Mouse (Mus musculus) hindlimb bud, embryonic 11.5 days (tissue): ENCODE results near the gene Cdh15.

Experiments
- DNase-seq: peaks from one replicate; pipeline ENCODE4 v3.0.0-alpha.2; 2012; ENCODE audit warnings: low read depth, low spot score; ENCODE audit errors: extremely low spot score

Cdh15 gene

DNA sequence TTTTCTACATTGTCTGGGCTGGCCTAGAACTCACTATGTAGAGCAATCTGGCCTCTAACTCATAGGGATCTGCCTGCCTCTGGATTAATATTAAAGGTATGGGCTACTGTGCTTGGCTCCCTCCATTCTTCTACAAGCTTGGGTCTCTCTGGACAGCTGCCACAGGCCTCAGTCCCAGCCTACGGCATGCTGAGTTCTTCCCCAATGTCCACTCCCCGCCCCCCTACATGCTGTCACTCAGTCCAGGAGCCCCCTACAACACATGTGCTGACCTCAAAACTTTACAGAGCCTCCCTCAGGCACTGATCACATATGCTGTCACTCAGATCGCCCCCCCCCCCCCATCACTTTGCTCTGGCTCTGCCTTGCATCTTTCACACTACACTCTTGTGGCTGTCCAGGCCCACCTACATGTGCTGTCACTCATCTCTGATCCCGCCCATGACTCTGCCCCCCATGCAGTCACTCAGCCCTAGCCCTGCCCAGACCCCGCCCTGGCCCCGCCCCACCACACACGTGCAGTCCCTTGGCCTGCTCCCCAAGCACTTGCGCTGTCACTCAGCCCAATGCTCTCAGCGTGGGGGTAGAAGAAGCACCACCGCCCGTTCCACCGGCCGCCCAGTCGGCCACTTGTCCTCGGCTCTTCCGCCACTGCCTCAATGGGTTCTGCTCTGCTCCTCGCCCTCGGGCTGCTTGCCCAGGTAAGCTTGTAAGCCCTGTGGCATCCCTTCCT lies at the start of gene Cdh15:
Cdh15 (plus strand) TSS at position 138 of the 733 bp plus-strand sequence.
- no peak for DNase-seq

DNA sequence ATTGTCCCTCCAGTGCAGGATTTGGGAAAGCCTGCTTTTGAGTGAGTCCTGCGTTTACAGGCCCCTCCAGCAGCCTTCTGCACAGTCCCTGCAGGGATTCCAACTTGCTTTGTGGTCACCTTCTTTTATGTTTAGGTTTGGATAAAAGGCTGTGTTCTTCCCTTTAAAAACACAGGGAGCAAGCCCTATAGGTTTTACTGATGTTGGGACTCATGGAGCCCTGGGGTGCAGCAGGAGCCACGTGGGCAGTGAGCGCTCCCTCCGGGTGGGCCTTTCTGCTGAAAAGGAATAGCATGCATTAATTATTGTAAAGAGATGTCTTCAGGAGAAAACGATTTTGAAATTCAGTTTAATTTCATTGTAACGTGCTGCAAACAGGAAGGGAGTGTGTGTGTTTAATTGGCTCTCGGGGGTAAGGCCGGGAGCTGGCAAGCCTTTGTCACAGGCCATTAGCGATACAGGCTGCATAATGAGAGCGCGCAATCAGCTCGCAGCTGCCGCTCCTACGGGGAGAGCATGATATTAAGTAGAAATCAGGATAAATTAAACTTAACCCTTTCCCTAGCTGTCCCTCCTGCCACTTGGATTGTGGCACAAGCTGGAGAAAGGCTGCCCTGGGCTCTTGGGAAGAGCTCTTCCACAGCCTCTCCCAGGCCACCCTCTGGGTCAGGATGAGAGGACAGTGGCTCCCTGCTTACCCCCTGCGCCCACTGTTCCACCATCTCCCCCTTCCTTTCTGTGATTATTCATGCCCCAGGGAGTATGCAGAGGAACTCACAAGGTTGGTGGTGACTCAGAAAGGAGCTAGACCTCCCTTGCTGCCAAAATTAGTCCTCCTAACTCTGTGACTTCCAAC lies 43.6 kb upstream of the Cdh15 start:
- DNase-seq: no peak

DNA sequence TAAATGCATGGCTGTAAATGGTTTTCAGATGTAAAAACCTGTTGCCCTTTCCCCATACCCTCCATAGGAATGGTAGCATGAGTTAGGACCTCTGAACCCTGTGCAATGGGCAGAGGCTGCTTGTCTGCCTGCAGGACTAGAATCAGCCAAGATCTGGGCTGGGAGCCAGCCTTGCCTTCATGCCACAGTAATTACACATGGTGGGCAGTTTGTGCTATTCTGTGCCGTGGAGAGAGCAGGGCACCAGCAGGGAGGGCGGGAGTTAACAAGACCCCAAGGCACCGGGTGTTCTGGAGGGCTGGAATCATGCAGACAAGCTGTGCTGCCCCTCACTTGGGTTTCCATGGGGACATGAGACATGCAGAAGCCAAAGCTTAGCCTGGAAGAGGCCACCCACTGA lies 42.4 kb upstream of the Cdh15 start:
- no peak for DNase-seq

DNA sequence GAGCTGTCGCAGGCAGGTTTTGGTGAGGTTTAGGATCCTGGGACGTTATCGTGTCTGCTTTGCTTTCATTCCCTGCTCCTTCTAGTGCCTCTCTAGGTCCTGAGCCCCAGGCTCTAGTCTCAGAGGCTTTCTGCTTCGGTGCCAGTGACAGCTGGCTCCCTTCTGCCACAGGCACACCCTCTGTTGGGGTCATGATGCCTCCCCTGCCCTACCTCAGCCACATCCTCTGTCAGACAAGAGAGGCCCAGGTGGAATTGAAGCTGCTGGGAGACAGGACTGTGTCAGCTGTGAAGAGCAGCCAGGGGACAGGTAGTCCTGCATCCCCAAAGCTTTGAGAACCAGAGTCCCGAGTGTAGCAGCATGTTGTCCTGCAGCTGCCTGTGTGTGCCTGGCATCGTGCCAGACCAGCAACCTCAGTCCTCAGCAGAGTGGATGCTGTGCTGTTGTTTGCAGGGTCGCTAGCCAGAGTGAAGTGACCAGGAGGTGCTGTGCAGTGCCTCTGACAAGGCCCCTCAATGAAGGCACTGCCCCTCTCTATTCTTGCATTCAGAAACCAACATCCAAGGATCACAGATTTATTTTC lies 40.7 kb upstream of the Cdh15 start:
- no peak for DNase-seq

DNA sequence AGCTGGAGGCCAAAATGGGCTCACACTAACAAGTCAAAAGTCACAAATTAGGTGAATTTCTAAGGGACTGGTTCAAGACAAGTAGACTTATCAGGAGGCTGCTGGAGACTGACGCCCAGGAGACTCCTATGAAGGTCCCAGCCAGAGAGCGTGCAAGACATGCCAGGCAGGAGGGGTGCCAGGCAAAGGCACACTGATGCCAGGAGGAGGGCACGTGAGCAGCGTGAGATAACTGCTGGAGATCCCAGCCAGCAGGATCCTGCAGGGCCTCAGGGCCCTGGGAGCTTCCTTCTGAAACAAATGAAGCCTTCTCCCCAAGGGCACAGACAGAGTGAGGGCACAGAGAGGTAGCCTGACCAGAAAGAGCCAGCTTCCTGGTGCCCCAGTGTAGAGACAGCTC lies 39.9 kb upstream of the Cdh15 start:
- no peak for DNase-seq

DNA sequence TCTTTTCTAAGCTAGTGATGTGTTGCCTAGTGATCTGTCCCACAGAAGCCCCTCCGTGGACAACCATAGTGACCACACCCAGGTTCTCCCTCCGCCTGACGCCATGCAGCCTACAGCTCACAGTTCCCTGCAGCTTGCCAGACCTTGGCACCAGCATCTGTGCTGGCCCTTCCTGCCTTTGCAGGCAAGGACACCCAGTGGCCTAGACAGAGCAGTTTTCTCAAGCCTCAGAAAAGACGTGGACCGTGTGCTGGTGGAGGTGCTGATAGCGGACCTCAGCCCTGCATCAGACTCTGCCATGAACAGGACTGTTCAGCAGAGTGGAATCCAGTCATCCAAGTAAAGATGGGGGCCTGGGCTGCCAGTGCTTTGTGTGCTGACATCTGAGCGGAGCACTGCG lies 37.4 kb upstream of the Cdh15 start:
- no peak for DNase-seq

DNA sequence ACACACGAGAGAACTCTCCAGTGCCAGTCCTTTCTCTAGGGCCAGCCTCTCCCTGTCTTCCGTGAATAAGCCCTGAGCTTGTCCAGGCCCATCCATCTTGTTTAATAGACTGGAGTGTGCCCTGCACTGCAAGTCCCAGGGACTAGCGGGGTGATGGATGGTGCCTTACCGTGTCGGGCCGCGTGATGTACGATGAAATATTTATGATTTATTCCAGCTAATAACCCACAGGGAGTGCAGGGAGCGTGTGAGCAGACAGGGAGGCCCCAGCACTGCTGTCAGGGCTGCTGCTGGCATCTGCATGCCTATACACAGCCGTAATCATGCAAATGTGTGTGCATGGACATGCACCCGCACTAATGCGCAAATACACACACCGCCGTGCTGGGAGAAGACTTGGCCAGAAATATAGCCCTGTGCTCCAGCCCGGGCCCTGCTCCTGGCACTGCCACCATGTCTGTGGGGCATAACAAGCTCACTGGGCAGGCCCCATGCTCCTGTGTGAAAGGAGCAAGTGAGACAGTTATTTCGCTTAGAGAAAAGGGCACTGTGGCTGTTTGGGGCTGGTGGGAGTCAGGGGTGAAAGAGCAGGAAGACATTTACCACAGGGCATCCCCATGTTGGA lies 35.8 kb upstream of the Cdh15 start:
- no peak for DNase-seq

DNA sequence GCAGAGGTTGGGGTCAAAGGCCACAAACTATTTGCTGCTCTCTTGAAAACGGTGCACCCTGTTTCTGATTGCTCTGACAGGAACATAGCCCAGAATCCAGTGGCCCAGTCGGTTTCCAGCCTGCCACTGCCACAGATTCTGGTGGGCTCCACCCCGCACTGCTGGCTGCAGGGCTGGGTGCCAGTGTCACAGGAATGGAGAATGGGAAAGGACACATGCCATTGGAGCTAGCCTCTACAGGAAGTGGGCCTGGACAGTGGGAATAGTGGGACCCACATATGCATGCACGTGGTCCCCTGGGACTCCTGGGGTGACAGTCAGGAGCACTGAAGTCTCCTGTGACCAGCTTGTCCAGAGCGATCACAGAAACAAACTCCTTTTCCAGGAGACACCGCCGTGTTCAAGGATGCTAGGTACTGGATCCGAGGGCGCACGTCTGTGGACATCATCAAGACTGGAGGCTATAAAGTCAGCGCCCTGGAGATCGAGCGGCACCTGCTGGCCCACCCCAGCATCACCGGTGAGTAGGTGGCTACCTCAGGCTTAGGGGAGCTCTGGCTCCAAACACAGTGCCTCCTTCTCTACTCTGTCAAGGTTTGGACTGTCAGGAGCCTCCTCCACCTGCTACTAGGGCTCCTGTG lies 35.0 kb upstream of the Cdh15 start:
- DNase-seq: no peak

DNA sequence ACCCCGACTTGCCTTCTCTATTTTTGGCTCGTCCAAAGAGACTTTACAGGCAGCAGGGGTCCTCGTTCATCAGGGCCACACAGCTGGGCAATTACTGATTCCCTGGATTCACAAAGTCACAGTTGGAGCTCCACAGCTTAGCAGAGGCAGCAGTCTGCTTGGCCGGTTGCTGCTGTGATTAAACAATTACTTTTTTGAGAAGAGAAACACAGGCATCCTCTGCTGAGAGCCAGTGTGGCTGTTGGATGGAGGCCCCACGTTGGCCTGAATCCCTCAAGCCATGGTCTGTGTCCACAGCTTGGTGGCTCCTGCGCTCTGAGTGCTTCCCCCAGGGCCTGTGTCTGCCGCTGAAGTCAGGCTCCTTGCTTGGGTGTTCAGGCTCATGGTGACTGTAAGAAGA lies 33.2 kb upstream of the Cdh15 start:
- no peak for DNase-seq

DNA sequence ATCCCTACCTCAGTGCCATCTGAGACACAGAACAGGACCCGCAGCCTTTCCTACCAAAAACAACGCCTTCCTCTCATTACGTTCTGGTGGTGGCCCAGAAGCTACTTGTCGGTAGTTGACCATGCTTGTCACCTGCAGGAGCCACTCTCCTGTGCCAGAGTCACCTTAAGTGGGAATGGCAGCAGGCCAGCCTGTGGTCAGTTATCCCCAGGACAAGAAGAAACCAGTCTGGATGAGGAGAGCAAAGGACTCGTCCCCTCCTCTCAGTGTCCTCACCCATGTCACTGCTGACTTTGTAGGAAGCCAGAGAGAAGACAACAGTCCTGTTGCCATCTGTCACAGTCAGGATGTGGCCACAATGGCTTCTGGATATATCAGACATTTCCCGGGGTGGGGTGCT lies 30.8 kb upstream of the Cdh15 start:
- no peak for DNase-seq

DNA sequence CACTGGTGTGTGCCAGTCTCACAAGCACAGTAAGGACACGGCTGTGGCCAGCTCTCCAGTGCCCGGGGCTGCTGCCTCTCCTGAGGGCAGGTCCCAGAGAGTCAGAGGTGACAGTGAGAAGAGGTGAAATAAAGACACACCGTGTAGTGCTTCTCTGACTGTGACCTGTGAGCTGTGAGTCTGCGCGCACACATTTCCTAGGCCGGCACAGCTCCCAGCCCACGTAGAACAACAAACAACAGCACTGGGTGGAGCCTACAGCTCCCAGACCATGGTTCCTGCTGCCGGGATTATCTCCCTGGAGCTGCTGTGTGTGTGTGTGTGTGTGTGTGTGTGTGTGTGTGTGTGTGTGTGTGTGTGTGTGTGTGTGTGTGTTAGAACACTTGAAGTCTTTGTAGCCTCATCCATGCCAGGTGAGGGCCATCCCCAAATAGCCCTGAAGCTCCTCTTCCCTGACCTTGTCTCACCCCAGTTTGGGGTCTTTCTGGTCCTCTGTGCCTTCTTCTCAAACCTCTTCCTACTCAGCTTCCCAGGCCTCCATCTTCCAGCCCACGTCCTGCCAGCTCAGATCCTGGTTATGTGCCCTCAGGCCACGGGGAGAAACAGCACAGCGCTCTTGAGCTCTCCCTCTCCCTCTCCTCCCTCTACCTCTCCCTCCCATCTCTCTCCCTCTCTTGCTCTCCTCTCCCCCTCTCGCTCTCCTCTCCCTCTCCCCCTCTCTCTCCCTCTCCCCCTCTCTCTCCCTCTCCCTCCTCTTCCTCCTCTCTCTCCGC lies 29.9 kb upstream of the Cdh15 start:
- DNase-seq: no peak

DNA sequence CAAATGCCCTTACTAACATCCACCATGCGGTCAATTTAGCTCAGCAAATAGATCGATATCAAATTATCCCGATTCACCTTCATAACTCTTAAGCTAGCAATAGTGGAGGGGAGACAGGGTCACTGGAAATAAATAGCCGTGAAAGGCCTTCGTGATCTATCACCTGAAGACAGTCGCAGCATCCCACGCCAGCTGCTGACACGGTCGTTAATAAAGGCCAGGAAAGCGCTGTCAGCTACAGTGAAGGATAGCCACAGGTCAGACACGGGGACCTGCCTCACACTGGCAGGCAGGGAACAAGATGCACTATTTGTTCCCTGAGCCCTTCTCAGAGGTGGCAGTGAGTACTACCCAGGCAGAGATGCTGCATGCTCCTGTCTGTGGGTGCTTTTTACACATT lies 28.0 kb upstream of the Cdh15 start:
- DNase-seq: no peak

DNA sequence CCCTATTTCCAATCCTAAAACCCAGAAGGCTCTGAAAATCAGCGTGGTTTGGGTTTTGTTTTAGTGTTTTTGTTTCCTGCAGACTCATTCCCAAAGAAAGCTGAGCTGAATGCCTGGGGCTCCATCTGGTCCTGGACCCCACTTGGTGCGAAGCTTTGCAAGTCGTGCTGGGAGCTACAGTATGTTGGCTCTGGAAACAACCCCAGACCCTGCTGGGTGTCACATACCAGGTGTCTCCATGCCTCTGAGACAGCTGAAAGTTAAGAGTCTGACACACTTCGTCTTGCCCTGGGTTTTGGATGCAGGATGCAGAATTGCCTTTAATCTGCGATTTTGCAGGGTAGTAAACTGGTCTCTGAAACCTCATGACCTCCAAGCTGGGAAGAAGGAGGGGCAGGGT lies 23.2 kb upstream of the Cdh15 start:
- no peak for DNase-seq

DNA sequence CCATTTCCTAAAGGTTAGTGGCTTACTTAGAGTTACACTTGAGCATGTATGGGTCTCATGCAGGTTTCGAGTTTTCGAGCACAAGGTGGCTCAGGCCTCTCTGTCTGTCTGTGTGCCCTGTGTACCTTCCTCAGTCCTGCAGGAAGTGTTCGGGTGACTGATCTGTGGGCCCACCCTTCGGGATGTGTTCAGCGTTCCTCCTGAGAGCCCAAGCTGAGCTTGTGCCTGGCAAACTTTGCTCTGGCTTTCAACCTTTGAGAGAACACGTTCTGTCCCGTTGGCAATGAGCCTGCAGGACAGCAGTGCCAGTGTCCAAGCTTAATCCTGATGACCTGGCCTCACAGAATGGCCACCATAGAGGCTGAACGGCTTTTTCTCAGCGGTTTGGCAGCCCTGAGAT lies 22.8 kb upstream of the Cdh15 start:
- DNase-seq: no peak

DNA sequence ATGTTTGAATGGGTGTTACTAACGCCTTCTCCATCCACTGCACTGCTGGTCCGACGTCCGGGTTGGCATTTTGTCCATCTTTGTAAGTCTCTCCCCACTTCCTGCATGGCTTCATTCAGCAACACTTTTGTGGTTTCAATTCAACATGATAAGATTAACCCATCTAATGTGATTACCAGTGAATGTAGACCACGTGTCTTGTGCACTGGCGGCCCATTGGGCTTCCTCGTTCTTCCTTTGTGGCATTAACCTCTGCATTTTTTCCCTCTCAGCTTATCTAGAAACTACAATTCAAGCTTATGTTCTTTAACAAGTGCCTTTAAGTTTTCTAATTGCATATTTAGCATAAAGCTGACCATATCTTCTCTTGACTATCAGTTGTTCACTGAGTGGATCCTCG lies 22.4 kb upstream of the Cdh15 start:
- no peak for DNase-seq

DNA sequence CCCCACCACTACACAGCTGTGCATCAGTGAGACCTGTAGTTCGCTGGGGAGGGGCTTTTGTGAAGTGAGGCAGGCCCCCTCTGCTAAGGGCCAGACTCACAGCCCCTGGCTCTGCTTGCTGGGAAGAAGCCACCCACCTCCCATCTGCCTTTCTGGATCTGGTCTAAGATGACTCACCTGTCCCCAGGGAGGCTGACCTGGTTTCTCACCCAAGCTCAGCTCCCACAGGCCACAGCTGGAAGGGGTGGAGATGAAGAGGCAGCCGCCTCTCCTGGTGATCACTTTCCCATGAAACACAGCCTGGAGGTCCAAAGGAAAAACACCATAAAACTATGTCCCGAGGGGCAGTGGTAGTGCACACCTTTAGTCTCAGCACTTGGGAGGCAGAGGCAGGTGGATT lies 18.4 kb upstream of the Cdh15 start:
- no peak for DNase-seq

DNA sequence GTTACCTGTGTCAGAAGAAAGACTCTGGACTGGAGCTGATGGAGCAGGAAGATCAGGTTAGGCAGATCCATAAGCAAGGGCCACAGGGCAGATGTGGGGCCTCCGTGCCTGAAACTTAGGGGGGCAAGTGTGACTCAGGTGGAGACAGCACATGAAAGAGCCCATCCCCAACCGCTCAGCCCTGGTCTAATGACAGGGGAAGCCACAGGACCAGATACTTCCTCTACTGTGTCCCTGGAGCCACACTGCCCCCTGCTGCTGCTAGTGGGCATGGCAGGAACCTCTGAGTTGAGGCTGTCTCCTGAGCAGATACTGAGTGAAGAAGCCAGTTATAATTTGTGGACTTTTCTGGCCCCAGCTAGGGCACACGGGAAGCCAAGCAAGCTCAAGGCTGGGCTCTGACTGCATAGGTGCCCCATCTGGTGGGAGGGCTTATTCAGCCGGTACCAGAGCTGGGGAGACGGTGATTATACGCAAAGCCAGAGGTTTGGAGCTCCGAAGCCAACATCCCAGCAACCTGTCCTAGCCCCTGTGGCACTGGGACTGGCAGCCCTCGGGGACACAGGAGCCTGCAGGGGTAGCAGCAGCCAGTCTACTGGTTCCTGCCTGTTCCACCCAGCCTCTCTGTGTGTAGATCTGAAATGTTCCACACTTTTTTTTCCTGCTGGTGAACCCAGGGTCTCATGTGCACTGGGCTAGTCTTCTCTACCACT lies 17.3 kb upstream of the Cdh15 start:
- DNase-seq: peak; percentile 47

DNA sequence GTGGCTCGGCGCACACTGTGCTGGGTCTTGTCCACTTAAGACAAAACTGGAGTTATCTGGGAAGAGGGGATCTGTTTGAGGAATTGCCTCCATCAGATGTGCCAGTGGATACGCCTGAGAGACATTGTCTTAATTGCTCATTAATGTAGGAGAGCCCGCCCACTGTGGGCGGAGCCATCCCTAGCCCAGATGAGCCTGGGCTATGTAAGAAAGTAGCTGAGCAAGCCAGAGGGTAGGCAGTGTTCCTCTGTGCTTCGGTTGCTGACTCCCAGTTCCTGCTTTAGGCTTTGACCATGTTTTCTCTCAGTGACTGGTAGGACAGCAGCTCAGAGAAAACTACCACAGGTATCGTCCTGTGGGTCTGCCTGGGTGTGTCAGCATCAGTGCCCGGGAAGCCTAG lies 13.3 kb upstream of the Cdh15 start:
- no peak for DNase-seq

DNA sequence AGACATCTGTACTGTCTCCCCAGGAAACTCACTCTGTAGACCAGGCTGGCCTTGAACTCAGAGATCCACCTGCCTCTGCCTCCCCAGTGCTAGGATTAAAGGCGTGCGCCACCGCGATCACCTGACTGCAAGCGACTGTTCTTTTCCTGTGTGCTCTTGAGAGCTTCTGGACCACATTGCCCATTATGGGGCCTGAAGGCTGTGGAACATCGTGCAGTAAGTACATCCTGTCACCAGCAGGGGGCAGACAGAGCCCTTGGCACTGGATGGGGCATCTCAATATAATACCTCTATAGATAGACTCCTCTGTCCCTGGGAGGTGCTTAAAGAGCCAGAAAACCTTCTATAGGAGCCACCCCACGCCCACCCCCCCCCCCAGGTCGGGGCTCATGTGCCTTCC lies 12.8 kb upstream of the Cdh15 start:
- peak; percentile 54 for DNase-seq

DNA sequence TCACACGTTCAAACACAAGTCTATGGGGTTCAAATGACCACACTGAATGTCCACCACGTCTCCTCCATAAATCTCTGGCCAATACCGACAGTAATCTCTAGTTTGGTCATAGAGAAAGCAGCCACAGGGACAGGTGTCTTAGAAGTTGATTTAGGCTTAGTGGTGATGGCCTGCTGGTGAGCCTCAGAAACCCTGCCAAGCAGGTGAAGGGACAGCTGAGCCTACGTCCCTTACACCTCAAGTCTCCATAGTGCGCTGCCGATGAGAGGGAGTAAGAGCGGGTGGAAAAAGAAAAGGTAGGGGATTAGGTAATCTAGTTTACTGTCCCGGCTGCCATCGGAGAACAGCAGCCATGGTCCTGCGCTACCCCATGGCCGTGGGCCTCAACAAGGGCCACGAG lies 11.6 kb upstream of the Cdh15 start:
- DNase-seq: no peak
